Mouse (Mus musculus) intestine, embryonic 16.5 days (tissue): Measurements from ENCODE around the gene Tmem74b. TPM values are rescaled to one million over a fixed set of nuclear protein-coding genes. Genes with fewer than 3 reads are reported as not detected.

Experiments used
- ATAC-seq: fragments of 200-750 bp; cut with Nextera tagmentation; 2 replicates; pipeline ENCODE4 v1.8.0; 2017; ENCODE audit warnings: moderate TSS enrichment, moderate library complexity
- H3K27ac ChIP-seq: fragments of 300-500 bp; sonication (generic); 2 replicates; pipeline ENCODE4 v1.5.1; 2014; ENCODE audit warnings: mild to moderate bottlenecking, low read length
- H3K27me3 ChIP-seq: fragments of 300-500 bp; sonication (generic); replicated peaks from 2 replicates; pipeline ENCODE4 v1.6.1; 2014; ENCODE audit warnings: low read length, control low read depth, mixed read lengths; ENCODE audit not compliant: control insufficient read depth, insufficient read depth
- H3K36me3 ChIP-seq: fragments of 300-500 bp; sonication (generic); 2 replicates; pipeline ENCODE4 v1.6.1; 2014; ENCODE audit warnings: low read length, control low read depth; ENCODE audit not compliant: control insufficient read depth, insufficient read depth
- H3K4me1 ChIP-seq: fragments of 300-500 bp; sonication (generic); 2 replicates; pipeline ENCODE4 v1.6.1; 2014; ENCODE audit warnings: low read length, control low read depth, mixed read lengths; ENCODE audit not compliant: control insufficient read depth, insufficient read depth
- H3K4me2 ChIP-seq: fragments of 300-500 bp; sonication (generic); 2 replicates; pipeline ENCODE4 v1.6.1; 2014; ENCODE audit warnings: low read depth, low read length, control low read depth
- H3K4me3 ChIP-seq: fragments of 300-500 bp; sonication (generic); 2 replicates; pipeline ENCODE4 v1.5.1; 2014; ENCODE audit warnings: mild to moderate bottlenecking, low read length
- H3K9ac ChIP-seq: fragments of 300-500 bp; sonication (generic); 2 replicates; pipeline ENCODE4 v1.6.1; 2014; ENCODE audit warnings: low read depth, low read length
- H3K9me3 ChIP-seq: fragments of 300-500 bp; sonication (generic); 2 replicates; pipeline ENCODE4 v1.6.1; 2016; ENCODE audit warnings: low read length, control low read depth; ENCODE audit not compliant: control insufficient read depth
- WGBS: fragments of 180-500 bp; shearing (Covaris S2); extraction: QIAGEN DNeasy Blood & Tissue Kit; methylation state at CpG from one replicate; pipeline ENCODE4 v1.1.7; 2014; 5-methylcytosine and 5-hydroxymethylcytosine counted together
- polyA plus RNA-seq: library from polyadenylated mRNA; unstranded; fragments of >200 nt; fragmentation: Nextera tagmentation; extraction: Ambion mirVana; gene quantifications from 2 replicates; pipeline ENCODE4 v1.2.1, GENCODE M21; 2015

Gene Tmem74b
- polyA plus RNA-seq, 1 experiment from 2014 or later, result 1.9 TPM

DNA sequence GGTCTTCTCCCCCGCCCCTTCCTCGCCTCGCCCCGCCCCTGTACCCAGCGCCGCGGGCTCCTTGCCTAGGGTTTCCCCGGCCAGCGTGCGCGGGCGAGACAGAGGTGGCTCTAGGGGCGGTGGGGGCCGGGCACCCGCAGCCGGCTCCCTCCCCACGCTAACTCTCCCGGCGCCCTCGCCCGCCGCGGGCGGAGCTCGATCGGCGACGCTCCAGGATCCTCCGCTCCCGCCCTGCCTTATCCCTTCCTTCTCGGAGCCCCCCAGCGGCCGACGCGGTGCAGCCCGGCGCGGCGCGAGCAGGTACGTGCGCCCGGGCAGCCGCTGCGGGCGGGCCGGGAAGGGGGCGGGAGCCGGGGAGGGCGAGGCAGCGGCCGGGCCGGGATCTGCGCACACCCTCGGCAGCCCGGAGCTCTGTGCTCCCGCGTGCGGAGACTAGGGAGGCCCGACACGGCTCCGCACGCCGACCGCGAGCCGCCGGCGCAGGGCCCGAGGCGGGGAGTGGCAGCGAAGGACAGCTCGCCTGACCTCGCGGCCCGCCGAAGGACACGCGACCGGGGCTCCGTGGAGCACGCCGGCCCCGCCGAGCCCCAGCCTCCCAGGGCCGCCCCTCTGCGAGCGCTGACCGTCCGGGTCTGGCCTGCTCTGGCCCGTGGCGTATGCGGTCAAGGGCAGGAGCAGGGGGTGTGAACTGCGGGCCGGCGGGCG, 490 bp downstream of the Tmem74b start:
- Histone ChIP-seq H3K27ac (no peak overlapping the region), H3K9ac (peak overlapping the region; percentile 79), H3K27me3 (peaks cover 13% of the 10 kb centered on the region; the same call in 1 of the 2 replicates), H3K4me2 (peak overlapping the region; percentile 100), H3K9me3 (no peaks in the 10 kb centered on the region), H3K4me3 (peak overlapping the region; percentile 69), H3K36me3 (no peaks in the 10 kb centered on the region), H3K4me1 (peaks cover 6% of the 10 kb centered on the region; the same call in 1 of the 2 replicates)
- peak; percentile 90 for ATAC-seq
- 1% methylated on average over 69 of the region's 97 CpGs for WGBS

DNA sequence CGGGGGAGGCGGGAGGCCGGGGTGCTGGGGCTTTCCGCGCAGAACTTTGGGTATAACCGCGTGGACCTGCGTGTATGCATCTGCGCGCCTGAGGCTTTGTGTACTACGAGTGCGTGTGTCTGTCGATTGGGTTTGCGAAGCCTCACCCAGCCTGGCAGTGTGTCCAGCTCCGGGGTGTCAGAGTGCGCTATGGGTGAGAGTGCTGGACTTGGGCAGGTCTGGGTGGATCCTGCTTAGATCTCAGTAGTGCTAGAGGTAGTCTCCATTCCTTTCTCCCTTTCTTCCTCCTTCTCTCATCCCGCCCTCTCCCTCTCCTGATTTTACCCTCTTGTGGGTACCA, 1.0 kb downstream of the Tmem74b start:
- 3% methylated on average over 15 of the region's 17 CpGs for WGBS
- ATAC-seq, result peak; percentile 49
- Histone ChIP-seq H3K4me3 (peak overlapping the region; percentile 69), H3K36me3 (no peaks in the 10 kb centered on the region), H3K4me1 (peaks cover 6% of the 10 kb centered on the region; the same call in 1 of the 2 replicates), H3K9me3 (no peaks in the 10 kb centered on the region), H3K27ac (no peak overlapping the region), H3K4me2 (peak overlapping the region; percentile 100), H3K9ac (peak overlapping the region; percentile 79), H3K27me3 (peaks cover 13% of the 10 kb centered on the region; the same call in 1 of the 2 replicates)

- Histone ChIP-seq H3K4me2 (no peak overlapping the region), H3K4me3 (no peak overlapping the region), H3K27ac (no peak overlapping the region), H3K9ac (no peak overlapping the region), H3K27me3 (no peaks in the 10 kb centered on the region), H3K4me1 (no peaks in the 10 kb centered on the region), H3K9me3 (no peaks in the 10 kb centered on the region), H3K36me3 (no peaks in the 10 kb centered on the region; the same call in none of the 2 replicates)
- ATAC-seq, result no peak
- 32% methylated on average over 3 of the region's 3 CpGs for WGBS
Measured at GRCm38 (mm10) chr2:151712647-151713046, 10.8 kb downstream of the Tmem74b start.

DNA sequence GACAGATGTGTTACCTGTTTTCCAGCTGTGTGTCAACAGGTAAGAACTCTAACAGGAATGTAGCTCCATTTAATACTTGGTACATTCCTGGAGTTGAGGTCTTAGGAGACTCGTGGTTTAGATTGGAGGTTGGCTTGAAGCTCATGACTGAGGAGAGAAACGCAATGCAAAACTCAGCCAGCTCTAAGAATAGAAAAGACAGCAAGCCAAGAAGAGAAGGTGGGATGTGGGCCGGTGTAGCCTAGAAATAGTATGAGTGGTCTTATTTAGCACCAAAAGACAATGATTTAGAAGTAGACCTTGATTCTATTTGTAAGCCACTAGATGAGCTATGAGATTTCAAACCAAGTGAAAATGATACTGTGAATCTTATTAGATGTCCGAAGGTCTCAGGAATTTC, 13.7 kb downstream of the Tmem74b start:
- Histone ChIP-seq H3K4me2 (no peak overlapping the region), H3K27ac (no peak overlapping the region), H3K4me1 (no peaks in the 10 kb centered on the region), H3K36me3 (peaks cover 9% of the 10 kb centered on the region), H3K9me3 (no peaks in the 10 kb centered on the region), H3K27me3 (no peaks in the 10 kb centered on the region), H3K9ac (no peak overlapping the region), H3K4me3 (no peak overlapping the region)
- WGBS, result 97% methylated on average over 4 of the region's 4 CpGs
- ATAC-seq, result no peak

- Histone ChIP-seq H3K4me3 (no peak overlapping the region), H3K4me2 (no peak overlapping the region), H3K4me1 (no peaks in the 10 kb centered on the region), H3K36me3 (peaks cover 15% of the 10 kb centered on the region), H3K27me3 (no peaks in the 10 kb centered on the region), H3K9me3 (no peaks in the 10 kb centered on the region), H3K9ac (no peak overlapping the region), H3K27ac (no peak overlapping the region)
- 78% methylated on average over 2 of the region's 2 CpGs for WGBS
- ATAC-seq, result no peak
Measured at GRCm38 (mm10) chr2:151716318-151717055, 14.7 kb downstream of the Tmem74b start.

DNA sequence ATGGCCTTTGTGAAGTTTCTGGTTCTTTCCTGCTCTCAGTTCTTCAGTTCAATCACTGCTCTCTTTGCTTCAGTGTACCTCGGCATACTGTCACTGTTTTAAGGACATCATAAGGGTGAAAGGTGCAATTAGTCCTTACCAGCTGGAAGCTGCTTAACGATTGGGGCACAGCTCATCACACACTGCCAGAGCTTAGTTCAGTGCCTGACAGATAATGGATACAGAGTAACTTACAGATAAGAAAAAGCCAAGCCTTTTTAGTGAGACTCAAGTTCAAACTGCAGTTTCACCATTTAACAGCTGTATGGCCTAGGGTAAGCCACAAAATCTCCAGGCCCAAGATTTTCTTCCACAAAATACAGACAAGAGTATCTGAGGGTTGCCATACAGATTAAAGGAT, 22.3 kb downstream of the Tmem74b start:
- ATAC-seq, result no peak
- Histone ChIP-seq H3K9me3 (no peaks in the 10 kb centered on the region), H3K27ac (no peak overlapping the region), H3K4me3 (no peak overlapping the region), H3K4me1 (no peaks in the 10 kb centered on the region), H3K27me3 (no peaks in the 10 kb centered on the region), H3K36me3 (peaks cover 28% of the 10 kb centered on the region), H3K9ac (no peak overlapping the region), H3K4me2 (no peak overlapping the region)
- 85% methylated on average over 2 of the region's 2 CpGs for WGBS

- Histone ChIP-seq H3K4me2 (no peak overlapping the region), H3K4me3 (no peak overlapping the region), H3K4me1 (no peaks in the 10 kb centered on the region), H3K9ac (no peak overlapping the region), H3K27ac (no peak overlapping the region), H3K36me3 (0 out of 2 replicates have a peak, but pooled peaks cover 15% of the 10 kb centered on the region), H3K9me3 (no peaks in the 10 kb centered on the region), H3K27me3 (no peaks in the 10 kb centered on the region)
- no peak for ATAC-seq
- 90% methylated on average over 8 of the region's 8 CpGs for WGBS
Measured at GRCm38 (mm10) chr2:151733151-151733865, 31.5 kb downstream of the Tmem74b start.

GRCm38 (mm10) chr2:151735422-151735821, 33.6 kb downstream of the Tmem74b start:
- H3K4me1 ChIP-seq, result peaks cover 8% of the 10 kb centered on the region
- no peak overlapping the region for H3K4me2 ChIP-seq
- no peak overlapping the region for H3K9ac ChIP-seq
- no peaks in the 10 kb centered on the region for H3K9me3 ChIP-seq
- H3K4me3 ChIP-seq, result no peak overlapping the region
- H3K27me3 ChIP-seq, result no peaks in the 10 kb centered on the region
- no peak overlapping the region for H3K27ac ChIP-seq
- no peak for ATAC-seq
- 0 out of 2 replicates have a peak, but pooled peaks cover 9% of the 10 kb centered on the region for H3K36me3 ChIP-seq
- 94% methylated on average over 6 of the region's 6 CpGs for WGBS

GRCm38 (mm10) chr2:151738460-151738859, 36.7 kb downstream of the Tmem74b start:
- Histone ChIP-seq H3K9ac (no peak overlapping the region), H3K4me2 (no peak overlapping the region), H3K27me3 (0 out of 2 replicates have a peak, but pooled peaks cover 2% of the 10 kb centered on the region), H3K27ac (no peak overlapping the region), H3K4me3 (no peak overlapping the region), H3K4me1 (peaks cover 8% of the 10 kb centered on the region), H3K9me3 (no peaks in the 10 kb centered on the region), H3K36me3 (0 out of 2 replicates have a peak, but pooled peaks cover 5% of the 10 kb centered on the region)
- 81% methylated on average over 4 of the region's 4 CpGs for WGBS
- ATAC-seq, result no peak
